Mouse (Mus musculus): ENCODE measurements around the gene Anapc5.

The Anapc5 gene

DNA sequence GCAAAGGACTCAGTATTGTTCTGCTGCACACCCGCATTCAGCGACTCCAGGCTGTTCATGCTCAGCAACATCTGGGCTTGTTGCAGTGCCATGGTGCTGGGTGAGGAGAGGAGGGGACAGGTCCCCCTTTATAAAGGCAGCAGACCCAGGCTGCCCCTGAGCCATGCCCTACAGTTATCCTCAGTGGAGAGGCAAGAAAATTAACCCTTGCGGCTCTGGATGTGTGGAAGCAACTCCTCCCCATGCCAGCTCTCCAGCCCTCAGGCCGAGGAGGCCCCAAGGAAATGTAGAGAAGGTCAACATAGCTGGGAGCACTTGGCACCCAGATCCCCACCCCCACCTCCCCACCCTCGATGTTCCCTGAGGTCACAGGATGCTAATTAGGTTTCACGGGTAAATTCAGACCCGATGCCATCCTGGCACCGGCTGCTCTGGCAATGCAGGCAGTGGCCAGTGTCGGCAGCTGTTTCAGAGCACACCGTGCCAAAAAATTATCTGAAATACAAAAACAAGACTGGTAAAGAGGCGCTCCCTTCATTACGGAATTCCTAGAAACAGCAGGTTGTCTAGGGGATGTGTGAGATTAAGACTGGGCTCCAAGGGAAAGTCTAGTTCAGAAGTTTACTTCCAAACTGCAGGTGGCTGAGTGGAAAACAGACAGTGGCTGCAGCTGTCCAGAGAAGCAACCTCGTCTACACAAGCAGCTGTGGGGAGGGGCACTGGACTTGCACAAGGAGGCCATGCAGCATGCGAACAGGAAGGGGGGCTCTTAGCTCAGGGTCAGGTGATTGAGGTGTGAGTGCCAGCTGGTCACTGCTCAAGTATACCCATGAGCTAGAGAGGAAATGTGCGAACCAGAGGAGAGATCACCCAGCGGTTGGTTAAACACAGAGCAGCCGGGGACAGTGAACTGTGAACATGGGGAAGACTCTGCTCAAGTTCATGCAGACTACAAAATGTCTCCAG is 21.5 kb downstream of the Anapc5 start:
- peak in 1 of 2 experiments; percentile 63 for DNase-seq

DNA sequence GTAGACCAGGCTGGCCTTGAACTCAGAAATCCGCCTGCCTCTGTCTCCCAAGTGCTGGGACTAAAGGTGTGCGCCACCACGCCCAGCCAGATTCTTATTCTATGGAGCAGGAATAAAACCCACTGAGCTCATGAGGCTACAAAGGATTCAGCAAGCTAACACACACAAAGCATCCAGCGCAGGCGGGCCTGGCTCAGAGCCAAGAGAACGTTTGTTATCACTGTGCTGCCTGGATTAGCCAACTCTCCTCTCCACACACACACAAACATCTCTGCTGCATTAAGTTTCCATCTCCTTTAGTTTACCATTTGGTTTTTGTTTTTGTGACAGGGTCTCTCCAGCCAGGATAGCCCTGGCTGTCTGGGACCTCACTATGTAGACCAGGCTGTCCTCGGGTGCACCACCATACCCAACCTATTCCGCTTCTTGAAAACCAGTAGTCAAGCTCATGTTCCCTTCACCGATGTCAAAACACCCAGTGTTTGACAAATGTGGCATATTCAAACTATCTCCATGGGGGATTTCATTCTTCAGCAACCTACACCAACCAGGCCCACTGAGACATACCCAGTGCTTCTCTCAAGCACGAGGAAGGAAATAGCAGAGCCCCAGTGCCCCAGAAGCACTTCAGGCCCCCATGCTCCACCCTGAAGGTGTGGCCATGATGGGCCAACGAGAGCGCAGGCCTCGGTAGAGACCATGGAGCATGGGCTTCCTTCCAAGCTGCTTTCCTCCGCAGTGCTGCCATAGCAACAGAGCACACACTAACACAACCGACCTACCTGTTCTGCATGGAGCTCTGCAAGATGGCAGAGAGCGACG is 22.4 kb downstream of the Anapc5 start:
- peak; percentile 82 to 88 for DNase-seq

DNA sequence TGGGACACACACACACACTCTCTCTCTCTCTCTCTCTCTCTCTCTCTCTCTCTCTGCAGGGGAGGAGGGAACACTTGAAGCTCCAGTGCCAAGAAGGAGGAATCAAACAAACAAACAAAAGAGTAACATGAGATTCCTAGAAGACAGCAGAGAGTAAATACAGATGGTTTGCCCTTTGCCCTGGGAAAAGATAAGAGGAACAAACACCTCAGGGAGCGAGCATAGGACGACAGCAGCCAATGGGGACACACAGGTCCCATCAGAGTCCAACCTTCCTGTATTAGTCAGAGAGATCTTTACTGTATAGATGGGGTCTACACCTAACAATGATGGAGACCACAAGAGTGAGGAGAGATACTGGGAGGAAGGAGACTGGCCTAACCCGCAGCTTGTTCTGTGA is 23.3 kb downstream of the Anapc5 start:
- DNase-seq: no peak

DNA sequence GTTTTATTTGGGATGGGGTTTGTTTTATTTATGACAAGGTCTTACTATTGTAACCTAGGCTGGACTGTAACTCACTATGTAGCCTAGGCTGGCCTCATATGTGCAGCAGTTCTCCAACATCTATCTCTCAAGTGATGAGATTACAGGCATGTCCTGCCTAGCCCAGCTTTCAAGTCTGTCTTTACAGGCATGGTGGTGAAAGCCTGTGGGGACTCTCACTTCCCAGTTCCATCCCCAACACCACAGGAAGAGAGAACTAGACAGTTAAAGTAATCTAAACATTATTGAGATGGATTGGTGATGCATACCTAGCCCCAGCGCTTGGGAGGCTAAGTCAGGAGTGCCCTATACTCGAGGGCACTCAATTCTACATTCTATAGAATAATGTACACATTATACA is 32.4 kb downstream of the Anapc5 start:
- DNase-seq: no peak

DNA sequence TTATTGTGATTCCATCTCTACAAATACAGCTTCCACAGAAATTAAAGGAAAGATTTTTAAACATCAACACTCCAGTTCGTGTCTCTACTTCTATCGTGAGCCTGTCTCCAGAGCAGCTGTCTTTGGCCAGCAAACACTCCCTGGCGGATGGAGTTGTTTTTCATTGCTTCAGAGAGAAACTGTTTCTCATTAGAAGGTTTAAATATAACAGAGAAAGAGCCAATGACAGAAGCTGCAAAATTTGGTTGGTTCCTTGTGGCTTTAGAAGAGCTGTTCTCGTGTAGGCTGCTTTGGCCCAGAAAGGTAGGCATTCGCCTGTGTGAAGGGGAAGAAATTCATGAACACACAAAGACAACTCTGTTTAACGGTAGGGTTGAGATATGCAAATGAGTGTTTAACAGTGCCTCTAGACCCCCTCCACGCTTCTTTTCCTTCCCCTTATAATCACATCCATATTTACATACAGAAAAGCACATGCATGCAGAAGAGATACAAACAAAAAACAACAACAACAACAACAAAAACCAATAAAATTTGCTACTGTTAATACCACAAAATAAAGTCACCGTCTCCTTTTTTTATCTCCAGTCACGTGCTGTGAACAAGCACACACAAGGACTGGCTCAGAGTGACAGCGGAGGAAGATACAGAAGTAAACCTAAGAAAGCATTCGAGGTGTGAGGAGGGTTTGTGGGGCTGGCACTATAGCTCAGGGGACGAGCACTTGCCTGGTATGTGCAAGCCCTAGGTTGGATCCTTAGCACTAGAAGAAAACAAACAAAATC is 34.9 kb downstream of the Anapc5 start:
- DNase-seq: peak; percentile 53 to 76

DNA sequence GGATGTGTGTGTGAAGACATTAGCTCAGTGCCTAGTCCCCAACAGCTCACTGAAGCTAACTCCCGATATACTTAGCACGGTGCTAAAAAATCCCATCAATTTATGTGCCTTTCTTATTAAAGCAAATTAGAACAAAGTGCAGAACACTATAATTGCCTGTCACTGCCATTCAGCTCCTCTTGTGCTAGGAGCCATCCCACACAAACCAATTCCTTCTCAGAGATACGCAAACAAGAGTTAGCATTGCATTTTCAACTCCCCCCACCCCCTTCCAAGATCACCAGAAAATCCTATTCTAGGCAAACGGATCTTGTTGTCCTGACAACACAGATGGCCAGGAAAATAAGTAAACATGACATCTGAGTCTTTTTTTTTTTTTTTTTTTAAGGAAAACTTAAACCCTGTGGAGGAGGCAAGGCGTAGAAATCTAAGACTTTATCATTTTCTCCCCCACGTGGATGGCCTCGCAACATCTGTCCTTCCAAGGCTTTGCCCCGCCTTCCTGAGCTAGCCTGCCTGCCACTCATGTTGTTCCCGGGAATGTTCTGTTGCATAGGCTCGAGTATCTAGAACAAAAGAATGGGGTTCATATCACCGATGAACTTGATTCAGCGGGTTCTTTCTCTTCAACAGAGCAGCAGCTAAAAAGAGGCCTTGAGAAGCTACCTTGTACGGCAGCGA is 37.3 kb downstream of the Anapc5 start:
- DNase-seq: no peak

DNA sequence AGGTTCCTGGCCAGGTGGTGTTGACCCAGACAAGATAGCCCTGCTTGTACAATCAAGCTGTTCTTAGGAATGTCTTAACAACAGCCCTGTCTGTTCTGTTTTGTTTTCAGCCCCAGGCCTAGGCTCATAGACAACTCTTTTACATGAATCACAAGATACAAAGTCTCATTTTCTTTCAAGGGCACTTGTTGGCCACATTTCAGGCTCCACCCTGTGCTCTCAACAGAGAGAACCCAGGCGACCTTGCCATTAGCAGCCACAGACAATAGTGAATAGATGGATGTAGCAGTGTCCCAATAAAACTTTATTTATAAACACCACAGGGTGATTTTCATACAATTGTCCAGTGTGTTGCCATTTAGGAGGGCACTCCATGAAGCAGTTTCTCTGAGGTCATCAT is 39.1 kb downstream of the Anapc5 start:
- no peak for DNase-seq

DNA sequence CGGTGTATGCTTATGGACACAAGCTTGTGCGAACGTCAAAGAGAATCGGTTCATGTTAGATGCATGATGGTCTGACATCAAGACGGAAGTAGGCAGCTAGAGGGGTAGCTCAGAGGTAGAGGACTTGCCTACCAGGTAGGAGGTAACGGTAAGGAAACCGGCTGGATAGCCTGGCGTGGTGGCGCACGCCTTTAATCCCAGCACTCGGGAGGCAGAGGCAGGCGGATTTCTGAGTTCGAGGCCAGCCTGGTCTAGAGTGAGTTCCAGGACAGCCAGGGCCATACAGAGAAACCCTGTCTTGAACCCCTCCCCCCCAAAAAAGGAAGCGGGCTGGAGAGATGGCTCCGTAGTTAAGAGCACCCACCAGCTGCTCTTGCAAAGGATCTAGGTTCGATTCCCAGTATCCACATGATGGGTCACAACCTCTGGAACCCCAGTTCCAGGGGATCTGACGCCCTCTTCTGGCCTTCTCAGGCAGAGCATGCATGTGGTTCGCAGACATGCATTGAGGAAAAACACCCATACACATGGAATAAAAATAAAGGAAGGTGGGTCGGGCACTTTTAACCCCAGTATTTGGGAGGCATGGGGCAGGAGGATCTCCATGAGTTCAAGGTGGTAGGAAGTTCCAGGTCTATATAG is 40.2 kb downstream of the Anapc5 start:
- no peak for DNase-seq

DNA sequence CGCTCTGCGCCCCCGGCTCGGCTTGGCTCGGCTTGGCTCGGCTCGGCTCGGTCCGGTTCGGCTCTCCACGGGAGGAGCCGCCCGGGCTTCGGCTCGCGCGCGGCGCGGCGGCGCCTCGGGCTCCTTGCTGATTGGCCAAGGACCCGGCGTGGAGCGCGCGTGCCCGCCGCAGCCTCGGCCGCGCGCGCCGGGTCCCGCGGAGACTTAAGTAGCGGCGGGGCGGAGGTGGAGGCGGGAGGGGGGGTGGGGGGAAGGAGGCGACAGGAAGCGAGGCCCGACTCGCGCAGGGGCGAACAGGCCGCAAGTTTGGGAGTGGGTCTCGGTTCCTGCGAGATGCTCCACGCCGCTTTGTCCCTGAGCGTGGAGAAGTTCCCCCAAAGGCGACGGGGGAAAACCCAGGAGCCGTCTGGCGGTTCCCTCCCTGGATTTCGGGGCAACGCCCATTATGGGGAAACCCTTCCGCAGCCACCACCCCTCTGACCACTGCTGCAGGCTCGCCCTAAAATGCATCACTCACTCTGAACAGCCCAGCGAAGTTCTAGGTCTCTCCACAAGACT is 41.8 kb downstream of the Anapc5 start, which contains the start of gene Camkk2:
Gene Camkk2 (minus strand): TSS at position 133 of the 558 bp plus-strand sequence.
- DNase-seq: peak; percentile 88 to 95

DNA sequence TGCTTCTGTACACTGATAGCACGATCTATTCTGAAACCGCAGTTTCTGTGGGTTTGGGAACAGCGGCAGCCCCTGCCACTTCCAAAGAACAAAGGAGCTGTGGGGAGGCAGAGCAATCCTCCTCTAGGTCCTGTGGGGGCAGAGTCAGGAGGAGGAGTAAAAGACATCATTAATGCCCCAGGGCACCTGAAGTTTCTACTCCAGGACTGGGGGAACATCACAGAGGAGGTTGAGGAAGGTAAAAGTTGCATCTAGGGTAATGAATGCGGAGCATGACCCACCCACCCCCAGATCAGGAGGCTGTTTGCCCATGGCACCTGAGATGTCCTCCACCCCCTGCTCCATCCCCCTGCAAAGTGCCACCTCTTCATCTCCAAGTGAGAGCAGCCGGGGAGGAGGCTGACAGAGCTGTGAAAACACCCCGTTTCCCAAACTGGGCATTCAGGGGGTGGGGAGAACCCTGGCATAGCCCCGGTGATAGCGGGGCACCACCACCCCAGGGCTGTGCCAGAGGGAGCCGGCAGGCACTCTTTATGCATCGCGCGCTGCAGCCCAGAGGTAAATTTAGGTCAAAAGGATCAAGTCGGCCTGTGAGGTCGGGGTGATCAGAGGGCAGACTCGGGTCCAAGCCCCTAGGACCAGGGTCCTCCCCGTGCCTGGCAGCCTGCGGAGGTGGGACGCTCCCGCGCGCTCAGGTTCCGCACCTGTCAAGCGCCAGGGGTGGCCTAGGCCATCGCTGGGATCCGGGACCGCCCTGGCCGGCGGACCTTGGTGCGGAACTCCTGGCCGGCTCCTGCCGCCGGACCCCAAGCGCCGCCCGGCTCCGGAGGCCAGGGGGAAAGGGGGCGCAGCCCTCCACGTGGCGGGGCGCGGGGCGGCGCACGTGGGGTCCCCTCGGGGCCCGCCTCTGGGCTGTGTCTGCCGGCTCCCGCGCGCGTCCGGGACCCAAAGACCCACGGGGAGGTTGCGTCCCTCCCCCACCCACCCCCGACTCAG is 42.6 kb downstream of the Anapc5 start:
- DNase-seq: peak; percentile 52 to 63

DNA sequence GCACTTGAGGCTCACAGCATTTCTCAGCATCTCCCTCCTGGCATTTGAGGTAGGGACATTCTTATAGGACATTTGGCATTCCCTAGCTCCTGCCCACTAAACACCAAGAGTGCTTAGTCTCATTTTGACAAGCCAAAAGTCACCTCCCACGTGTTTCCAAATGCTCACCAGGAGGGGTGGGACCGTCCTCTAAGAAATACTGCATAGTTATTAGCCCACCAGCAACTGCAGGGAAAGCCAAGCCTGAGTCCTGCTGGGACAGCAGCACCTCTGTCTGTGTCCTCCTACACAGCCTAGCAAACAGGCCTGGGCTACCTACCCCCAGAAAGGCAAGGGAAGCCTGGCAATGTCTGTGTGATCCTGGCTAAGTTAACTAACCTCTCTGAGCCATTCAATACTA is 43.8 kb downstream of the Anapc5 start:
- no peak for DNase-seq

DNA sequence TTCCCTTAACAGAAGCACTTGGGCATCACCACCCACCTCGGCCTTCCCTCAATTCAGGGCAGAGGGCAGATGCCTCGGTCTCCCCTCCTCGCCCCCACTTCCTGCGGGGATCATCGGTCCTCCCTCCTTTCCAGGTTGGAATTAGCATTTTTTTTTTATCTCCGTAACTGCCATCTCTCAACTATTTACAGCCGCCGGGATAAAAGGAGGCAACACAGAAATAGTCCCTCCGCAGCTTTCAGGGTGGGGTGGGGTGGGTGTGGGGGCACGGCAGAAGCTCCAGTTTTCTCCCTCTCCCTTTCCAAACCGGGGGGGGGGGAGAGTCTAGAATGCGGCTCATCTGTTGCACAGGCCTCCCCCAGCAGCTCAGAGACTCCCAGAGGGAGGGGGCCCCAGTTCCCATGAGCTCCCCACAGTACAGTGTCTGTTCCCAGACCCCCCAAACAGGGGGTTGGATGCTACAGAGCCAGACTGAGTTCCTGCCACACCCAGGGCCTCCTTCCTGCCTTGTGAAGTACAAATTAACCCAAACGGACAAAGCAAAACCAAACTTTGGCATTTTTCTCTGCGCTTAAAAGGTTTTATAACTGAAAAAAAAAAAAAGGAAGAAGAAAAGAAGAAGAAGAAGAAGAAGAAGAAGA is 45.4 kb downstream of the Anapc5 start:
- no peak for DNase-seq

DNA sequence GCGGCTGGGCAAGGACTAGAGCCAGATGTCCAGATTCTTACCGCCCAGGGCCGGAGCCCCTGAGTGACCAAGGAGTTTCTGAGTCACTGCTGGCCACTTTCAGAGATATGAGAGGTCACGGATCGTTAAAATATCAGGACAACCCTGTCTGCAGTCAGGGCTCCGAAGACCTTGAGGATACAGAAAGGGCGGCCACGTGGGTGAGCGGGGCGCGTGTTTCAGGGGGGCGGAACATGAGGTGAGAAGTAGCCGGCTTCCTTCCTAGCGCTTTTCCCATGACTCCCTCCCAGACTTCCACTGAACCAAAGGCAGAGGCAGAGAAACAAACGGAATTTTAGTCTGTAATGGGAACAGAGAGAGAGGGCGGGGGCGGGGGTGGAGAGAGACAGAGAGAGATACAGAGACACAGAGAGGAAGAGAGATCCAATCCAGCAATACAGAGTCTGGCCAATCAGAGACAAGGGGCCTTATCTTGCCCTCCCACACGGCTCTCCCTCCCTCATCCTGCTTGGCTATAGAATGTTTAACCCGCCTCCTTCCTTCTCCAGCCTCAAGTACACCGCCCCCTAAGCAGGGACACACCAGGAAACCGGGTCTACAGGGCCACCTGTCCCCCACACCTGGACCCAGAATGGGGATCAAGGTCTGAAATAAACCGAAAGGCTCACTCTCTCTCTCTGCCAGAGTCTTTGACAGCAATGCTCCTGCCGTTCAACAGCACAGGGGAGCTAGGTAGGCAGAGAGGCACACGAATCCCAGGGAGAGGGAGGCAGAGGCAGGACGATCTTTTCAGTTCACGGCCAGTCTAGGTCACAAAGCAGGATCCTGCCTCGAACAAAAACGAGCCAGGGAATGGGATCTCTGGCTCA is 46.2 kb downstream of the Anapc5 start:
- peak in 1 of 2 experiments; percentile 22 for DNase-seq

DNA sequence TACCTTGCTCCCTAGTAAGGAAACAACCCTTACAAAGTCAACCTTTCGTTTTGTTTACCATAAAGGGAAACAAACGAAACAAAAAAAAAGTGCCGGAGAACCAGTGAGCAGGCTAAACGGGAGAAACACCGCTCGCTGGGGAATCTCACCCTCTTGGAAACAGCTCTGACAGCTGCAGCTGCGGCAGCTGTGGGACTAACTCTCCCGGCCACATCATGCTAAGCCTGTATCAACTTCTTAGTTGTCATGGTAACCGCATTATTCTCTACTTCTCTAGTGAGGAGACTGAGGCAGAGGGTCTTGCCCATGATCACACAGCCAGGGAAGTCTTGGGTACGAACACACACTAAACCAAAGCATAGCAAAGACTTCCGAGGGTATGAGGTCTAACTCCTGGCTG is 47.4 kb downstream of the Anapc5 start:
- no peak for DNase-seq

DNA sequence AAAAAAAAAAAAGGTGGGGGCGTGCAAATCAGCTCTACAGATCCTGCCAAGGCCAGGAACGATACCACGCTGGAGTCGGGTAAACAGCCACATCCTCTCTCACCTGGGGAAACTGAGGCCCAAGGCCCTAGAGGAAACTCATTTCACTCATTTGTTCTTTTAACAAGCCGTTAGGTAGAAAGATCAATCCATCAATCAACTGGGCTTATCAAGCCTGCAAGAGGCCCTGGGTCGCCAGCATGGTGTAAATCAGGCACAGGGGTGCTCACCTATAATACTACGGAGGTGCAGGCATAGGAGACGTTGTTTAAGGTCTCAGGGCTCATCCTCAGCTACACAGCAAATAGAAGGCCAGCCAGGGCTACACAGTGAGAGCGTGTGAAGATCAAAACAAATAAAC is 49.7 kb downstream of the Anapc5 start:
- DNase-seq: no peak

DNA sequence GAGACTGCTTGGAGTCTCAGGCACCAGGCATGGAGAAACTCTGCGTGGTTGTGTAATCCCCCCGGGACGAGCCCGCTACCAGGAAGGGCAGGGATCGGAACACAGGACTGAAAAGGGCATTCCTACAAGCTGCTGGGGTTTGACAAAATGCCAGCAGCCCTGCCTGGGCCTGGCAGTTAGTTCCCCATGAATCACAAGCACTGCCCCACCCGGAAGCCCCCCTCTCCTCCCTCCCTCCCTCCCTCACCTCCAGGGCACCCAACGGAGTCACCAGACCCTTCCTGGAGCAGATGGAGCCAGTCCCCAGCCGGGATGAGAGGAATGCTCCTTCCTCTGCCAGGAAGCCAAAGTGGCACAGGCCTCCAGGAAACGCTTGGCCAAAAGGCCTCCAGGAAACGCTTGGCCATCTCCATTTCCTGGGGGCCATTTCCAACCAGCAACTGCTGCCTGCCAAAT is 50.3 kb downstream of the Anapc5 start:
- peak; percentile 80 to 90 for DNase-seq

DNA sequence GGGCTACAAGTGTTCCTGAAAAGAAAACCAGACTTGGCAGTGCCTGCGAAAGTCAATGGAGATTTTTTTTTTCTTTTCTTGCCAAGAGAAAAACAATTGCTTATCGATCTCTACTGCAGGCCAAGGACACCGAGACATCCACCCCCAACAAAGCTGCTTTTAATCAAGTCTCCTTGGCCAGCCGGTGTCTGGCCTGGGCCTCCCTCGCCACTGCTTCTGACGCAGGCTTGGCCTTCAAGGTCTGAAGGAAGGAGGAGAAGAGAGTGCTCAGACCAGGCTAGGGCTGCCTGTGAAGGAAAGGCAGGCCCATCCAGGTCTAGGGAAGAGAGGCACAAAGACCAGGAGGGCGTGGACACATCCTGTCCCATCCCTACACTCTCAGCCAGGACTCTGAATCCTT is 50.8 kb downstream of the Anapc5 start:
- peak; percentile 53 to 58 for DNase-seq

DNA sequence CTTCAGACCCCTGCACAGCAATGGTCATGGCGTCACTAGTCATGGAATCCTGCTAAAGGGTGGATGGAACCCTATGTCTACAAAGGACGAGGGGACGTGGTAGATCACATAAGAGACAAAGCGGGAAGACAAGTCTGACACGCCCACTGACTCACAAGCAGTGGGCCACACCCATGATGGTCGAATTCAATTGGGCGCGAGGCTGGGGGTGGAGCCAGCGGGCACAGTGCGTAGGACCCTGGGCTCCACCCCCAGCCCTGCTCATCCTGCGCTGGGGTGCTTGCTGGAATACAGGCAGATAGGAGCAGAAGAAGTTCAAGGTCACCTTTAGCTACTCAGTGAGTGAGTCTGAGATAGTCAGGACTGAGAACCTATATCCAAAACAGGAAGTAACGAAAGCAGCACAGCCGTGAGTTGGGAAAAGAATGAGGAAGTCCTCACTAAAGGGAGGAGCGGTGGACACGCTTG is 52.0 kb downstream of the Anapc5 start:
- peak; percentile 38 to 43 for DNase-seq

Measured in lung, postnatal 4 days (tissue).